Mouse (Mus musculus): ENCODE measurements around the gene Phospho1.
"Not testable (repeated sequence)": the region's sequence is repeated elsewhere in the genome, so short reads cannot be mapped to it uniquely, and the experiment has no call there.

The Phospho1 gene

GRCm38 (mm10) chr11:95860071-95860490 lies 35.8 kb downstream of the Phospho1 start:
- DNase-seq (ENCODE audit: low spot score in 2 of 2): no peak

DNA sequence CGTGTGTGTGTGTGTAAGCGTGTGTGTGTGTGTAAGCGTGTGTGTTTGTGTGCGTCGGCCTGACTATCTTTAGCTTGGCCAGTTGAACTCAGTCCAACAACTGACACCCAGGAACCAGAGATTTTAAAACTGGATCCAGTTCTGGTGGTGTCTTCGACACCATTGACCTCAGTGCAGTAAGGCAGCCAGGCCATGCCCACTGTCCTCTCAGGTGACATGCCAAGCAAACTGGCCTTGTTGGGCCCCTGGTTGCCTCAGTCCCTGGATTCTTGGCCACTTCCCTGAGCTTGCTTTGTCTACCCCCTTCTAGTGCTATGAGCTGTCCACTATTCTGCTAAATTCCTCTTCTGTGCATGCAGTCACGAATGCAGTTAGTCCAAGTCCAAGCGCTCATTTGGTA lies 37.1 kb downstream of the Phospho1 start:
- DNase-seq (ENCODE audit: low spot score in 2 of 2): no peak

GRCm38 (mm10) chr11:95869442-95869841 lies 45.1 kb downstream of the Phospho1 start:
- DNase-seq (ENCODE audit: low spot score in 2 of 2): no peak

DNA sequence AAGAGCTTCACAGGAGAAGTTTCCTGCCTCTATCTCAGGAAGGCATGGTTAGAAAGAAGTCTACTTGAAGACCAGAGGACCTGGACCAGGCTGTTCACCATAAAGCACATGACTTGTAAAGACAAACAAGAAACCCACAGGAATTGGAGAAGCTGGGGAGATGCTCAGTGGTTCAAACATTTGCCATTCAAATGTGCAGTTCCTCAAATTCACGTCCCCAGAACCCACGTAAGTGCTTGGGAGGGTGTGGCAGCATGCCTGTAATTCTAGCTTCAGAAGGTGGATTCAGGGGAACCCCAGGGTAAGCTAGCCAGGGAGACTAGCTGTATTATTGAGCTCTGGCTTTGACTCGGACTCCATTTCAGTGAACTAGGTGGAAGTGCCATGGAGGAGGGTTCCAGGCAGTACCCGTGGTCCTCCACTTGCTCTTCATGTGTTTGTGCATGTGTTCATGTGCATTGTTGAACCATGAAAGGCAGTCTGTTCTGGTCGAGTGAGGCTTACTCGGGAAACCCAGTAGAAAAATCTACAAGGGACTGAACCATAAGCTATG lies 45.7 kb downstream of the Phospho1 start:
- DNase-seq (ENCODE audit: low spot score in 2 of 2): no peak

DNA sequence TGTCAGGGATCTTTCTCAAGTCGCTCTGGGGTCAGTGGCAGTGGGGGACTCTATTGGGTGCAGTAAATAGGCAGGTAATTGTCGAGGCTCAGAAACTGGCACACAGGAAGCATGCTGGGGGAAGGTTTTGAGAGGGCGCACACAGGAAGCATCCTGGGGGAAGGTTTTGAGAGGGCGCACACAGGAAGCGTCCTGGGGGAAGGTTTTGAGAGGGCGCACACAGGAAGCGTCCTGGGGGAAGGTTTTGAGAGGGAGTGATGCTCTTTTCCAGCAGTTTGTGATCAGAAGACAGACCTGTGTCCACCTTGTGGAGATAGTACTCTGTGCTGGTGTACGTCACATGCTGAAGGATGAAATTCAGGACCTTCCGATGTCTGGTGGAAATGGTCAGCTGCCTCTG lies 51.5 kb downstream of the Phospho1 start:
- no peak for DNase-seq (ENCODE audit: low spot score in 2 of 2)

- no peak for DNase-seq (ENCODE audit: low spot score in 2 of 2)
Measured at GRCm38 (mm10) chr11:95876296-95876695, 52.0 kb downstream of the Phospho1 start.

DNA sequence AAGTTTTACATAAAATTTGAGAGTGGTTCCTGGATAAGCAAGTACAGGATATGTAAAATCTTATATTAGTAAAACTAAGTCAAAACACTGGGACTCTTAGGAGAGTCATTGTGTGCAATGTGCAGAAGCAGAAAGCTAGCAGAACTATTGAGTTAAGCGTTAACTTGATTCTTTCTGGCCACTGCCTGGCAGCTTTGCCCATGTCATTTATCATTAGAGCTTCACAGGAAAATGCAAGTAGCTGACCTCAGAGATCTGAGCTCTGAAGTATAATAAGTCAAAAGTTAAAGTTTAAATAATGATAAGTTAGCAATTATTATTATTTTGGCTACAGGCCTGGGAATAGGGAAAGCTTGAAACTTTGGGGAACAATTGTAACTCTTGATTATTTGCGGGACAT lies 55.6 kb downstream of the Phospho1 start:
- not testable (repeated sequence) for DNase-seq (ENCODE audit: low spot score in 2 of 2)

All from right cerebral cortex, postnatal 36 days (tissue).